Mouse (Mus musculus): ENCODE data around the gene Pygm. TPM values are rescaled to one million over a fixed set of nuclear protein-coding genes. Genes with fewer than 3 reads are reported as not detected.
A peak's percentile ranks its signal among the peaks of the same experiment; 100 is the strongest.

Pygm gene
- polyA plus RNA-seq, 1 experiment = not detected

DNA sequence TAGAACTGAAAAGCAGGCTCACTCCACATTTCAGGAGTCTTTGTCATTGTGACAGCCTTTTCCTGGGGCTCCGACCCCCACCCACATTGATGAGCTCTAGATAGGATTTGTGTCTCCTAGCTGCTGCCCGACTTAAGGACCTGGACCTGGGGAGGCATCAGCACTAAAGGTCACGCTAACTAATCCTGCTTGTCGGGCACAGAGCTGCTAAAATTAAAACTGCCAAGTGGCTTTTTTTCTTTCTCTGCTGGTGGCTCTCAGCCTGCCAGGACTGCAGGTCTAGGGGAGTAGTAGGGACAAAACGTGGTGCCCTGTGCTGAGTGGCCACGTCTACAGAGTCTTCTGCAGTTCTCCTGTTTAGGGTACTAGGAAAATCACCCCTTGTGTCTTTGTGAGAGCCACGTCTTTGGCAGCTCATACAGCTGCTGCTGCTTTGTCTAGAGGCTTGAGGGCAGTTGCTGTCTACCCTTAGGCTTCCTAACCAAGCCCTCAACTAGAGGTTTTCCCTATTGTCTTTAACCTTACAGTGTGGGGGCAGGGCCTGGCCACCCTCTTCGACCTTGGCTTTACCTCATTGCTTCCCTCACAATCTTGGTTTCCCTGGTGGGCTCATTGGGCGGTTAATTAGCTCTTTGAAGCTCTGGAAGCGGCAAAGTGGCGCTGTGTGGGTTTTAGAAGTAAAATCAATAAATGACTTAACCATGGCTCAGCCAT is 6.7 kb upstream of the Pygm start:
- no peak overlapping the region for H3K27ac ChIP-seq (ENCODE audit: insufficient read depth, low read depth, low read length)
- H3K4me3 ChIP-seq (ENCODE audit: insufficient read depth, low read depth, low read length) = no peak overlapping the region
- H3K4me1 ChIP-seq (ENCODE audit: control insufficient read depth, insufficient read depth, low read length) = peaks cover 28% of the 10 kb centered on the region
- TF ChIP-seq CTCF (IDR thresholded peaks at IDR 0.05; ENCODE audit: insufficient read depth, low read depth, low read length) (no peak), POLR2A (IDR thresholded peaks at IDR 0.05; ENCODE audit: insufficient read depth, low read depth, low read length) (no peak)
- 28% methylated on average over 11 of the region's 11 CpGs for WGBS

DNA sequence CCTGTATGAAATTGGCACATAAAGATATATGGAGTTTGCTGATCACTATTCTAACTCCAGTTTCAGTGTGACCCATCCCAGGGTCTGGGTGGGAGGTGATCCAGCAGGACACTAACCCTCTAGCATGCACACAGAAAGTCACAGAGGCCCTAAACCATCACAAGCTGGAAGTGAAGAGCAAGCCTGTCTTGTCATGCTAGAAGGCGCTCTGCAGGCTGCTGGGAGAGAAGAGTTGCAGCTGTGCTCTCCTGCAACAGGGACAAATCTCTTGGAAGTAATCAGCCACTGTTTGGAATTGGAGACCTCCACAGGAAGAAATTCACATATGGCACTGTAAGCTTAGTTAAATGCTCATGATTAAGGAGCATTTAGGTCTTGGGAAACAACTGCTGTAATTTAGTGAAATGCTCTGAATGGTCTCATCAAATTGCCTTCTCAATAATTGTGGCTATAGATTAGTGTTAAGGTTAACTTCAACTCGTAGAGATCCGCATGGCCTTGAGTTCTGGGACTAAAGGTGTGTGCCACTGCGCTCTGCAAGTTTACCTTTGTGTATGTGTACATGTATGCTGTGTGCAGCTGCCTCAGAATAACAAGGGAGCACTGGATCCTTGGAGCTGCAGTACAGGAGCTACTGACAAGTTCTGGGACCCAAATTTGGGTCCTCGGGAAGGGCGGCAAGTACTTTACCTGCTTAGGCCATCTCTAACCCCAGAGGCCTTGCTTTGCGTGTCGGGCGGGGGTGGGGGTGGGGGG is 3.6 kb upstream of the Pygm start:
- no peak overlapping the region for H3K4me3 ChIP-seq (ENCODE audit: insufficient read depth, low read depth, low read length)
- H3K4me1 ChIP-seq (ENCODE audit: control insufficient read depth, insufficient read depth, low read length) = peaks cover 31% of the 10 kb centered on the region
- no peak overlapping the region for H3K27ac ChIP-seq (ENCODE audit: insufficient read depth, low read depth, low read length)
- TF ChIP-seq POLR2A (IDR thresholded peaks at IDR 0.05; ENCODE audit: insufficient read depth, low read depth, low read length) (no peak), CTCF (IDR thresholded peaks at IDR 0.05; ENCODE audit: insufficient read depth, low read depth, low read length) (no peak)
- 86% methylated on average over 9 of the region's 9 CpGs for WGBS

DNA sequence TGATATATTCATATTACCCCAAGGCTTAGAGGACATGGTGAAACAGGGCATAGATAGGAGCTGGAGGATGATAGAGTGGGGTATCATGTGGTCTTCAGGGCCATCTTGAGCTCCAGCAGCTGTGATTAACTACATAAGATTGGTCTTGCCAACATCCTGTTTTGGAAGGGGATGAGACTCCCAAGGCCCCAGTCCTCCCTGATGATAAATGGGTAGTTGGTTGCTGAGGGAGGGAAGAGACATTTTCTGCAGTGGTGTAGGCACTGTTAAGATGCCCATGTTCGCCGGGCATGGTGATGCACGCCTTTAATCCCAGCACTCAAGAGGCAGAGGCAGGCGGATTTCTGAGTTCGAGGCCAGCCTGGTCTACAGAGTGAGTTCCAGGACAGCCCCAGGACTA is 3.0 kb upstream of the Pygm start:
- WGBS = 95% methylated on average over 5 of the region's 5 CpGs
- TF ChIP-seq CTCF (IDR thresholded peaks at IDR 0.05; ENCODE audit: insufficient read depth, low read depth, low read length) = no peak
- TF ChIP-seq POLR2A (IDR thresholded peaks at IDR 0.05; ENCODE audit: insufficient read depth, low read depth, low read length) = no peak
- H3K27ac ChIP-seq (ENCODE audit: insufficient read depth, low read depth, low read length) = no peak overlapping the region

DNA sequence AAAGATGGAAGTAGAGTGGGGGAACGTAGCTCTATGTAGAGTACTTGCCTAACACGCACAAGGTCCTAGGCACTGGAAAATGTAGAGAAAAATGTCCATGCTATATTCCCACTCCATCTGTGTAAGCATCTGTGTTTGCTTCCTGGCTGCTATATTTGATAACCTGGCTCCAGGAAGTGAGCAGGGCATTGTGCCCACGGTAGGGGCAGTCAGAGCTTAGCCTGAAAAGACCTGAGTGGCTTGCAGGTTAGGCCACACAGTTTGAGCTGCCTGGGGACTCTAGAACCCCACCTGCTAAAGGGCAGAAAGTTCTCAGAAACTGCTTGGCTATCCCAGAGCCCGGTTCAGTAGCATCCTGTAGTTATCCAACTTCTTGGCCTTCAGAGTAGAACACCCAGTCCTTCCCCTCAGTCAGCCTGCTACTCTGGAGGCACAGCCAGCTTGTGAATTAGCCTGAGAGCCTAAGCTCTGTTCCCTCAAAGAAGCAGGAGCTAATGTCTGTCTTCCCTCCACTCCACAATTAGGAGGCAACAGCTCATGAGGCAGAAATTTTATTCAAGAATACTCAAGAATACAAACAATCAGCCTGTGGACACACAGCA is 1.8 kb upstream of the Pygm start:
- TF ChIP-seq POLR2A (IDR thresholded peaks at IDR 0.05; ENCODE audit: insufficient read depth, low read depth, low read length) = no peak
- TF ChIP-seq CTCF (IDR thresholded peaks at IDR 0.05; ENCODE audit: insufficient read depth, low read depth, low read length) = no peak
- whole genome bisulfite sequencing = 73% methylated on average over 4 of the region's 4 CpGs
- Histone ChIP-seq H3K27ac (ENCODE audit: insufficient read depth, low read depth, low read length) (no peak overlapping the region), H3K4me3 (ENCODE audit: insufficient read depth, low read depth, low read length) (no peak overlapping the region), H3K4me1 (ENCODE audit: control insufficient read depth, insufficient read depth, low read length) (peaks cover 27% of the 10 kb centered on the region)

More for the DNA sequence above, 3.0 kb upstream of the Pygm start:
- no peak overlapping the region for H3K4me3 ChIP-seq (ENCODE audit: insufficient read depth, low read depth, low read length)
- H3K4me1 ChIP-seq (ENCODE audit: control insufficient read depth, insufficient read depth, low read length) = peaks cover 29% of the 10 kb centered on the region

DNA sequence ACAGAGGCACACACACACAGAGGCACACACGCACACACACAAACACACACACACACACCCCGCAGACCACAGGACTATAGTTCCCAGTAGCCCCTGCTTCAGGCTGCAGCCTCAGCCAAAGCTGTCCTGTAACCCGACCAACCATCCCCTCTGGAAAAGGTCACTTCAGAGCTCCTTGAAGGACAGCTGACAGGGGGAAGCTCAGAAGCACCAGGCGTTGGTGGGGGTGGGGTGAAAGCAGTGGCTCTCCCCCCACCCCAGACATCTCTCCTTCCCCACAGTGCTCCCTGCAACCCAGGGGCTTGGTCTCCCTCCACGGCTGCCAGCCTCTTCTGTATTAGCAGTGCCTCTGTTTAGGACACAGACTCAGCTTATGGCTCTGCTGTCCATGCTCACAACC is 729 bp upstream of the Pygm start:
- WGBS = 47% methylated on average over 5 of the region's 5 CpGs
- no peak for TF ChIP-seq CTCF (IDR thresholded peaks at IDR 0.05; ENCODE audit: insufficient read depth, low read depth, low read length)
- TF ChIP-seq POLR2A (IDR thresholded peaks at IDR 0.05; ENCODE audit: insufficient read depth, low read depth, low read length) = no peak
- H3K27ac ChIP-seq (ENCODE audit: insufficient read depth, low read depth, low read length) = peak overlapping the region; percentile 23

DNA sequence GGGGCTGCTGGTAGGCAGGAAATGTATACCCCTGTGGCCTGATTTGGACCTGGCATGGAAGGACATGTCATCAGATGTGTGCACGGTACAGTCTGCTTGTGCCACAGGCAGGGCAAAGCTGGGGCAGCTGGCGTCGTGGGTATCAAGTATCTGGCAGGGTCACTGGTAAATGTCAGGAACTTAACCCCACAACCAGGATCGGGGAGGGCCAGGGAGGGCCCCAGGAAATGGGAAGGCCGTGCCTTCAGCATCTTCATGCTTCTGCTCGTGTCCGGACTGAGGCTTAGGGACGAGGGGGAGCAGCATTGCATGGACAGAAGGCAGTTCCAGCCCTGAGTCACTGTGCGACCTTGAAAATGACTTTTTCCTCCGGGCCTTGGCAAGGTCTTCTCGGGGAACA is 755 bp downstream of the Pygm start:
- Histone ChIP-seq H3K4me3 (ENCODE audit: insufficient read depth, low read depth, low read length) (peak overlapping the region; percentile 8; the same call in 1 of the 2 replicates), H3K4me1 (ENCODE audit: control insufficient read depth, insufficient read depth, low read length) (peaks cover 31% of the 10 kb centered on the region), H3K27ac (ENCODE audit: insufficient read depth, low read depth, low read length) (peak overlapping the region; percentile 61; the same call in 1 of the 2 replicates)
- TF ChIP-seq CTCF (IDR thresholded peaks at IDR 0.05; ENCODE audit: insufficient read depth, low read depth, low read length) (no peak), POLR2A (IDR thresholded peaks at IDR 0.05; ENCODE audit: insufficient read depth, low read depth, low read length) (no peak)
- WGBS = 80% methylated on average over 11 of the region's 11 CpGs

More for the DNA sequence above, 729 bp upstream of the Pygm start:
- Histone ChIP-seq H3K4me3 (ENCODE audit: insufficient read depth, low read depth, low read length) (no peak overlapping the region), H3K4me1 (ENCODE audit: control insufficient read depth, insufficient read depth, low read length) (peaks cover 24% of the 10 kb centered on the region)

DNA sequence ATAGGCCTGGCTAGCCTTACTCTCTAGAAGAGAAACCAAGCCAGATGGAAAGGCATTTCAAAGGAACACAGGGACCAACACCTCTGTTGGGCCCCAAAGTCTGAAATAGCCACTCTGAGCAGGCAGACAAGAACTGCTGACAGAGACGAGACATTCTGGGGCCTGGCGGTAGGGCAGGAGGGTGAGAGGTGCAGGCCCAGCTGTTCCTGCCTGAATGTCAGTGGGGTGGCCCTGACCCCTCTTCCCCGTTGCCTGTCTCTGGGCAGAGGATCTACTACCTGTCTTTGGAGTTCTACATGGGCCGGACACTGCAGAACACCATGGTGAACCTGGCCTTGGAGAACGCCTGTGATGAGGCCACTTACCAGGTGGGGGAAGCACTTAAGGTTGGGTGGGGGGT is 1.2 kb downstream of the Pygm start:
- TF ChIP-seq CTCF (IDR thresholded peaks at IDR 0.05; ENCODE audit: insufficient read depth, low read depth, low read length) (no peak), POLR2A (IDR thresholded peaks at IDR 0.05; ENCODE audit: insufficient read depth, low read depth, low read length) (no peak)
- 91% methylated on average over 5 of the region's 5 CpGs for WGBS
- Histone ChIP-seq H3K4me1 (ENCODE audit: control insufficient read depth, insufficient read depth, low read length) (peaks cover 31% of the 10 kb centered on the region), H3K27ac (ENCODE audit: insufficient read depth, low read depth, low read length) (no peak overlapping the region), H3K4me3 (ENCODE audit: insufficient read depth, low read depth, low read length) (no peak overlapping the region)

DNA sequence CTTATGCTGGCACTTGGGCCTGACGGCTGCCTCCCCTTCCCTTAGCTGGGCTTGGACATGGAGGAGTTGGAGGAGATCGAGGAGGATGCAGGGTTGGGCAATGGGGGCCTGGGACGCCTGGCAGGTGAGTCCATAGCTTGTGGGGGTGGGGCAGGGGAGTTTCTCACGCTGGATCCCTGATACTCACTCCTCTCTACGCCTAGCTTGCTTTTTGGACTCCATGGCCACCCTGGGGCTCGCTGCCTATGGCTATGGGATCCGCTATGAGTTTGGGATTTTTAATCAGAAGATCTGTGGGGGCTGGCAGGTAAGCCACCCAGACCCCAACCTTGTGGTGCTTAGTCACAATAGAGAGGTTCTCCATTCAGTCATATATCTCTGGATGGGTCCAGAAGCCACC is 1.6 kb downstream of the Pygm start:
- Histone ChIP-seq H3K27ac (ENCODE audit: insufficient read depth, low read depth, low read length) (no peak overlapping the region), H3K4me1 (ENCODE audit: control insufficient read depth, insufficient read depth, low read length) (peaks cover 31% of the 10 kb centered on the region), H3K4me3 (ENCODE audit: insufficient read depth, low read depth, low read length) (no peak overlapping the region)
- WGBS = 95% methylated on average over 7 of the region's 7 CpGs
- TF ChIP-seq POLR2A (IDR thresholded peaks at IDR 0.05; ENCODE audit: insufficient read depth, low read depth, low read length) (no peak), CTCF (IDR thresholded peaks at IDR 0.05; ENCODE audit: insufficient read depth, low read depth, low read length) (no peak)

DNA sequence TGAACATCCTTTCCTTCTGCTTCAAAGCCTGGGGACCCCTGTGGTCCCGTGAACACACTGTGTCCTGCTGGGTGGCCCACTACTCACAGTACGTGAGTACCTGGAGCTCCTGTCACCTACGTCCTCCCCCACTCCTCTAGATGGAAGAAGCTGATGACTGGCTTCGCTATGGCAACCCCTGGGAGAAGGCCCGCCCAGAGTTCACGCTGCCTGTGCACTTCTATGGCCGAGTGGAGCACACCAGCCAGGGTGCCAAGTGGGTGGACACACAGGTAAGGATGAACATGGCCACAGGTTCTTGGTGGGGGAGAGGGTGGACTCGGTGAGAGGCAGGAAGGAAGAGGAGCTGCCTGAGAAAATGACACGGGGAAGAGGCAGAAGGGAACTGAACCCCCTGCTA is 2.0 kb downstream of the Pygm start:
- no peak for TF ChIP-seq CTCF (IDR thresholded peaks at IDR 0.05; ENCODE audit: insufficient read depth, low read depth, low read length)
- no peak for TF ChIP-seq POLR2A (IDR thresholded peaks at IDR 0.05; ENCODE audit: insufficient read depth, low read depth, low read length)
- H3K4me3 ChIP-seq (ENCODE audit: insufficient read depth, low read depth, low read length) = no peak overlapping the region
- WGBS = 89% methylated on average over 9 of the region's 9 CpGs
- no peak overlapping the region for H3K27ac ChIP-seq (ENCODE audit: insufficient read depth, low read depth, low read length)
- H3K4me1 ChIP-seq (ENCODE audit: control insufficient read depth, insufficient read depth, low read length) = peaks cover 31% of the 10 kb centered on the region

All from olfactory bulb, adult 2 months (tissue).